Mouse (Mus musculus) bone marrow, adult 2 months (tissue): Measurements from ENCODE around the gene Hoxa3. TPM values are rescaled to one million over a fixed set of nuclear protein-coding genes. Genes with fewer than 3 reads are reported as not detected.

ENCODE experiments used
- H3K27ac ChIP-seq: fragments of 200-500 bp; 2 replicates; pipeline ENCODE4 v1.5.1; 2012; ENCODE audit warnings: low read depth, mild to moderate bottlenecking, control low read depth, inconsistent platforms, low read length; ENCODE audit not compliant: control insufficient read depth, poor library complexity, insufficient read depth
- H3K4me1 ChIP-seq: fragments of 200-500 bp; 2 replicates; pipeline ENCODE4 v1.6.1; 2011; ENCODE audit warnings: low read length; ENCODE audit not compliant: control insufficient read depth, insufficient read depth
- H3K4me3 ChIP-seq: fragments of 200-500 bp; replicated peaks from 2 replicates; pipeline ENCODE3; 2011; ENCODE audit warnings: mild to moderate bottlenecking, low read depth, low read length, control low read depth; ENCODE audit not compliant: control insufficient read depth
- CTCF ChIP-seq: fragments of 200-500 bp; IDR thresholded peaks from 2 replicates; pipeline ENCODE4 v1.5.1; 2011; ENCODE audit warnings: low read length, control low read depth; ENCODE audit not compliant: control insufficient read depth, insufficient read depth
- POLR2A ChIP-seq: fragments of 200-500 bp; IDR thresholded peaks from 2 replicates; pipeline ENCODE4 v1.6.1; 2011; ENCODE audit warnings: low read depth, mild to moderate bottlenecking, control low read depth, low read length, borderline replicate concordance; ENCODE audit not compliant: control insufficient read depth
- WGBS: fragments of 180-500 bp; shearing (Covaris S2); methylation state at CpG from one replicate; pipeline ENCODE4 v1.1.7; 2018; 5-methylcytosine and 5-hydroxymethylcytosine counted together
- polyA plus RNA-seq: library from polyadenylated mRNA; stranded (reverse); fragments of >200 nt; gene quantifications from 2 replicates; pipeline ENCODE4 v1.2.4, GENCODE M21; 2011; ENCODE audit warnings: low replicate concordance; ENCODE audit not compliant: missing spikeins, insufficient read depth, insufficient read length

Gene Hoxa3
- 1.2 and 2.4 TPM in 2 replicates for polyA plus RNA-seq

DNA sequence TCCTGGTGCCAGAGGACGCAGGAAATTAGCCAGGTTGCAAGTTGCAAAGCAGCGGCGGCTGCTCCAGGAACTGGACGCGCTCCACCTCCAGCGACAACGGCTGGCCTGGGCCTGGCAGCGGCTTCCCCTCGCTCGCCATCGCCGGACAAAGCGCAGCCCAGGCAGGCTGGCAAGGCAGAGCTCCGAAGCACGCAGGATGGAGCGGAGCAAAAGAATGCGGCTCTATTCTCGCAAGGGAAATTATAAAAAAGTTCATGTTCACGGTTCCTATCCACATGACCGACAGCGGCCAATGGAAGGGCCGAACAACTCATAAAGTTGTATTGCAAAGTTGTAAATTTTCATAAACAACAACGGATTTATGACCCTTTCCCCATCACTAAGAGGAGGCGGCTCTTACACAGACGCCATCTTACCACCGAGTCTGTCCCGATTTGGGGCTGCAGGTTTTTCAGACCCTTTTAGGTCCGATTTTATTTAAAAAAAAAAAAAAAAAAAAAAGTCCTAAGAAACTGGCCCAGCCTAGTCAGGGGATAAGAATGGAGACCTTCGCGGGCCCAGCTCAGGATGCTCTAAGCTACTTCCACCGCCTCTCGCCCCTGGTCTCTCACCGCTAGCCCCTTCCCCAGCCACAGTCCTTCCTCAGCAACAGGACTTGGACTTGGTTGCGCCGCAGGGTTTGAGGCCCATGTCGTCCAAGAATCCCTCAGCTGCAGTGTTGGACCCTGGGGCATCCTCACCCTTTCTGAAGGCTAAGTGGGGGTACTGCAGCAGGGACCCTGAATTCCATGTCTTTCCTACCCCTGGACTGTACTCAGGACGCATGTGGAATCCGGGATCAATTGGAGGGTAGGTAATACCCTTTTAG is at the start of gene Hoxa3, which contains the start of gene Gm28308:
Gene Hoxa3, minus strand, starts transcription at position 218 of the 868 bp plus-strand sequence.
Gene Gm28308, minus strand, starts transcription at position 221 of the 868 bp plus-strand sequence.
- WGBS: 2% methylated on average over 38 of the region's 38 CpGs
- TF ChIP-seq CTCF (no peak), POLR2A (no peak; the same call in 1 of the 2 replicates)
- Histone ChIP-seq H3K27ac (peak within 1 kb of the TSS; percentile 50), H3K4me3 (peak within 1 kb of the TSS; percentile 71), H3K4me1 (no peaks in the 10 kb centered on the region; the same call in 1 of the 2 replicates)

GRCm38 (mm10) chr6:52262463-52263320 is 49.6 kb upstream of the Hoxa3 start:
- 7% methylated on average over 24 of the region's 24 CpGs for WGBS
- TF ChIP-seq POLR2A (no peak), CTCF (no peak)
- H3K4me1 ChIP-seq: no peaks in the 10 kb centered on the region
- no peak overlapping the region for H3K4me3 ChIP-seq
- no peak overlapping the region for H3K27ac ChIP-seq

GRCm38 (mm10) chr6:52261751-52262462 is 48.8 kb upstream of the Hoxa3 start:
- 5% methylated on average over 9 of the region's 9 CpGs for WGBS
- Histone ChIP-seq H3K4me3 (no peak overlapping the region), H3K27ac (no peak overlapping the region), H3K4me1 (no peaks in the 10 kb centered on the region)
- no peak for TF ChIP-seq POLR2A
- TF ChIP-seq CTCF: no peak

- 1% methylated on average over 66 of the region's 72 CpGs for WGBS
- Histone ChIP-seq H3K27ac (no peak within 1 kb of the TSS; the same call in 1 of the 2 replicates), H3K4me1 (no peaks in the 10 kb centered on the region), H3K4me3 (peak within 1 kb of the TSS; percentile 45)
- TF ChIP-seq POLR2A (no peak), CTCF (no peak)
These were observed 47.8 kb upstream of the Hoxa3 start, which contains the start of gene Hoxa13 for GRCm38 (mm10) chr6:52260654-52261575. Hoxa13 (minus strand) TSS chr6:52260880.

- 2% methylated on average over 39 of the region's 39 CpGs for WGBS
- TF ChIP-seq POLR2A (no peak), CTCF (no peak)
- H3K4me3 ChIP-seq: no peak overlapping the region
- H3K27ac ChIP-seq: no peak overlapping the region; the same call in 1 of the 2 replicates
- no peaks in the 10 kb centered on the region for H3K4me1 ChIP-seq
These were observed 46.7 kb upstream of the Hoxa3 start for GRCm38 (mm10) chr6:52259811-52260261.

DNA sequence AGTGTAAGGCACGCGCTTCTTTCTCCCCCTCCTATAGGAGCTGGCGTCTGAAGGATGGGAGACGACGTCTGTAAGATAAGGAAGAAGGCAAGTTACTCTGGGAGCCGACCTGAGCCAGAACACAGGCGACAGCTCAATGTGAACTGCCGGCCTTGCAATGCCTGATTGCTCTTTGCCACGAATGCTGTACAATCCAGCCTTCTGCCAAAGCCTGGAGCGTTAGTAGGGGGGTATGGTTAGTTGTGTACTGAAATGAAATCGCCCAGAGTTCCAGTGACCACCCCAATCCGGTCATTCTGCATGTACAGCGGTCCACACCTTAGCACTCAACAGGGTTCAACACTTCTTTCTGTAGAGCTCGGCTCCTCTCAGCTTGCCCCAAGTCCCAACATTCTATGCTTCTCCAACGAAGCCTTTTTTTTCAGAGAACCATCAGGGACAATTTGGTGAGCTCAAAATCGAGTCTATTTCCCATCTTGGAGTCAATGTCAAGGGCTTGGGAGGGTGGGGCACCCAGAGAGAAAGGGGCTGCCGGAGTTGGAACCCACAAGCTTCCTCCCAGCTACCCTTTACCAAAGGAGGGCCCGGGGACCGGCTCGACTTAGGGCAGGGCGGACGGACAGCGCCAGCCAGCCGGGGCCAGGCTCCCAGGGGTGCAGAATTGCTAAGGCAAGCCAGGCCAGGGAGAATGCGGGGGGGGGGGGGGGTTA is 46.1 kb upstream of the Hoxa3 start:
- Histone ChIP-seq H3K27ac (no peak overlapping the region), H3K4me3 (no peak overlapping the region), H3K4me1 (no peaks in the 10 kb centered on the region)
- WGBS: 2% methylated on average over 25 of the region's 25 CpGs
- TF ChIP-seq CTCF: no peak
